Mouse (Mus musculus) ES-Bruce4 (cell line): ENCODE results near the gene Raet1e.

ENCODE experiments used
- EP300 ChIP-seq: IDR thresholded peaks from 2 replicates; pipeline ENCODE4 v1.6.1; 2011; ENCODE audit warnings: low read depth, low read length; ENCODE audit not compliant: insufficient read depth
- POLR2A ChIP-seq: IDR thresholded peaks from one replicate; pipeline ENCODE4 v1.8.1; 2011; ENCODE audit warnings: low read length; ENCODE audit not compliant: insufficient read depth

DNA sequence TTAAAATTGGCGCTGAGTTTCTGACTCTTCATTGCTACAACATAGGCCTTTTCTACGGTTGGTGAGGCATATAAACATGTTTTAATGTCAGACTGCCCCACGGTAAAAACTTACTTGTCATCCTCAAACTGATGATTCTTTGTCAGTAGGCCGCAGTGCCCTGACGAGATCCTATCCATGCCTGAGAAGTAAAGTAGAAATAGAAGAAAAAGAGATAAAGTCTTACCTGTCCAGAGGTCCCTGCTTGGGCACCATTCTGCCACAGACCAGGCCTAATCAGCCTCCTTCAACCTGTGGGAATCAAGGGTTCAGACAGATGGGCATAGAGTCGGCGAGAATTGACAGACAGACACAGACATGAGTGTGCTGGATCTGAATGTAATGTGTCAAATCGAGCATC, 106.7 kb downstream of the Raet1e start:
- TF ChIP-seq EP300: no peak
- no peak for TF ChIP-seq POLR2A
